8 mouse cellular contexts compared by ENCODE assay signal in the genomic region with DNA sequence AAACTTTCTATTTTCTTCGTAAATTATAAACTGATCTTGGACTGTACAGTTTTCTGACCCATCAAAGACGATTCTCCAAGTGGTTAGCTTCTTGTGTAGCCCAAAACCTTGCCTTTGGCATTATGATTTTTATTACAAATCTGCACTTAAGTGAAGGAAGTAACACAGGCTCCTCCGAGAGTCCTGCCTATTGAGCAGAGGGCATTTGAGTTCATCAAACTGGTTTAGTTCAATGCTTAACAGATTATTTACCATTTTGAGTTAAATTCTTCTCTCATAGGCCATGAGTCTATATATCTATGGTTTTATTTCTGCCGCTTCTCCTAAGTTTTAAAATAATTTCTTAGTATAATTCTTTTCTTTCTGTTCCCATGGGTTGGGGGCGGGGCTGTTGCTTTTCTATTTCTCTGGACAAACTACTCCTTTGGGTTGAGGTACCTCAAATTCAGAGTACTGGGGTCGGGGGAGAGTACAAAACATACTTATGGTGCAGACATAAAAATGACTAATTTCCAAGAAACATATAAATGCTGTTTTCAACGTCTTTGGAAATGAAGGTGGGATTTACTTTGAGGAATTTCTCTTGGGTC. TPM values are rescaled to one million over a fixed set of nuclear protein-coding genes. Genes with fewer than 3 reads are reported as not detected.
DNase-seq lines count a peak whose midpoint lies in the region; ATAC-seq and TF ChIP-seq lines count a peak whose summit lies in the region.

No protein-coding gene starts in this region.

- H3K79me2 ChIP-seq in myocyte (ENCODE audit: control insufficient read depth, insufficient read depth): no peaks in the 10 kb centered on the region

- no peak for ATAC-seq in neural tube, embryonic 11.5 days (ENCODE audit: insufficient read depth, low FRiP score, low TSS enrichment)
- ATAC-seq in heart, embryonic 14.5 days (ENCODE audit: insufficient number of reproducible peaks, insufficient read depth, low FRiP score, low read depth): no peak
- ATAC-seq in limb, embryonic 12.5 days (ENCODE audit: insufficient number of reproducible peaks, insufficient read depth, low FRiP score, low TSS enrichment, low read depth): no peak
- no peak for ATAC-seq in megakaryocyte-erythroid progenitor cell, adult 5-6 weeks (replicated peaks; ENCODE audit: low FRiP score, low TSS enrichment, poor library complexity, severe bottlenecking)

- no peak overlapping the region for H3ac ChIP-seq in myocyte (ENCODE audit: control insufficient read depth, insufficient read length)

- no peak for DNase-seq in neural tube, embryonic 11.5 days (ENCODE audit: low spot score)
- DNase-seq in neural tube, embryonic 10.5 days (ENCODE audit: extremely low spot score, low spot score): no peak
- DNase-seq in cerebellum, postnatal 25 days: peak; percentile 11 to 56
- DNase-seq in ovary, postnatal 36 days (ENCODE audit: low spot score): no peak

- H3K4me3 ChIP-seq in neural tube, embryonic 11.5 days (ENCODE audit: low read depth, low read length): peak overlapping the region; percentile 69
- H3K4me3 ChIP-seq in heart, embryonic 14.5 days (ENCODE audit: control insufficient read depth in 1 of 2, insufficient read depth in 1 of 2, low read depth in 1 of 2, low read length in 2 of 2): peak overlapping the region in 1 of 2 experiments; percentile 54; a peak in 3 of 4 replicates
- H3K4me3 ChIP-seq in limb, embryonic 12.5 days (replicated peaks): peak overlapping the region; percentile 68
- peak overlapping the region; percentile 87 for H3K4me3 ChIP-seq in myocyte

- peak overlapping the region; percentile 94 for H3K9ac ChIP-seq in neural tube, embryonic 11.5 days (ENCODE audit: low read length)
- peak overlapping the region; percentile 71 for H3K9ac ChIP-seq in heart, embryonic 14.5 days (ENCODE audit: low read length)
- H3K9ac ChIP-seq in limb, embryonic 12.5 days (replicated peaks): peak overlapping the region; percentile 93

- H3K4me2 ChIP-seq in neural tube, embryonic 11.5 days (ENCODE audit: low read depth): peak overlapping the region; percentile 98
- H3K4me2 ChIP-seq in heart, embryonic 14.5 days (ENCODE audit: low read length): peak overlapping the region; percentile 89
- peak overlapping the region; percentile 87 for H3K4me2 ChIP-seq in limb, embryonic 12.5 days
- peak overlapping the region; percentile 84 for H3K4me2 ChIP-seq in myocyte (ENCODE audit: low read depth)

- no peaks in the 10 kb centered on the region for H3K27me3 ChIP-seq in neural tube, embryonic 11.5 days (ENCODE audit: control insufficient read depth, insufficient read depth, low read length)
- H3K27me3 ChIP-seq in heart, embryonic 14.5 days (ENCODE audit: control insufficient read depth, insufficient read depth, low read length): no peaks in the 10 kb centered on the region
- H3K27me3 ChIP-seq in limb, embryonic 12.5 days: no peaks in the 10 kb centered on the region
- no peaks in the 10 kb centered on the region for H3K27me3 ChIP-seq in myocyte (ENCODE audit: control insufficient read depth, insufficient read depth, insufficient read length)

- 32% methylated on average over 7 of the region's 7 CpGs for WGBS in neural tube, embryonic 11.5 days
- 23% methylated on average over 7 of the region's 7 CpGs for WGBS in heart, embryonic 14.5 days
- WGBS in limb, embryonic 12.5 days: 27% methylated on average over 7 of the region's 7 CpGs

- H3K27ac ChIP-seq in neural tube, embryonic 11.5 days (ENCODE audit: low read depth, low read length): peak overlapping the region; percentile 96
- H3K27ac ChIP-seq in heart, embryonic 14.5 days (replicated peaks in 1 of 2; ENCODE audit: control insufficient read depth in 1 of 2, insufficient read depth in 1 of 2, low read depth in 2 of 2, low read length in 2 of 2): peak overlapping the region in 1 of 2 experiments; percentile 91; a peak in 2 of 4 replicates
- peak overlapping the region; percentile 99 for H3K27ac ChIP-seq in limb, embryonic 12.5 days

- no peaks in the 10 kb centered on the region for H3K4me1 ChIP-seq in neural tube, embryonic 11.5 days (ENCODE audit: control insufficient read depth, insufficient read depth, low read length)
- H3K4me1 ChIP-seq in heart, embryonic 14.5 days (ENCODE audit: control insufficient read depth in 2 of 2, insufficient read depth in 2 of 2, low read length in 2 of 2): peaks cover 2 to 11% of the 10 kb centered on the region in 2 experiments; a peak in 3 of 4 replicates
- peaks cover 10% of the 10 kb centered on the region for H3K4me1 ChIP-seq in limb, embryonic 12.5 days (replicated peaks)

- no peak for TF ChIP-seq POLR2A in myocyte (IDR thresholded peaks at IDR 0.05; ENCODE audit: insufficient read length, low read depth)

- H3K36me3 ChIP-seq in neural tube, embryonic 11.5 days (ENCODE audit: control insufficient read depth, insufficient read depth, low read length): no peaks in the 10 kb centered on the region
- H3K36me3 ChIP-seq in heart, embryonic 14.5 days (ENCODE audit: control insufficient read depth, insufficient read depth, low read length): no peaks in the 10 kb centered on the region
- no peaks in the 10 kb centered on the region for H3K36me3 ChIP-seq in limb, embryonic 12.5 days
- no peaks in the 10 kb centered on the region for H3K36me3 ChIP-seq in myocyte (ENCODE audit: control insufficient read depth, insufficient read depth)

- H3K9me3 ChIP-seq in neural tube, embryonic 11.5 days (ENCODE audit: control insufficient read depth, low read length): no peaks in the 10 kb centered on the region
- no peaks in the 10 kb centered on the region for H3K9me3 ChIP-seq in heart, embryonic 14.5 days (ENCODE audit: control insufficient read depth, low read length)
- H3K9me3 ChIP-seq in limb, embryonic 12.5 days: no peaks in the 10 kb centered on the region

TF ChIP-seq in myocyte, 11 proteins besides CTCF, POLR2A, EP300 and RAD21 (continues in another document):
- TF ChIP-seq USF1 (IDR thresholded peaks at IDR 0.05; ENCODE audit: low read depth): no peak
- TF ChIP-seq POLR2AphosphoS2 (IDR thresholded peaks at IDR 0.05; ENCODE audit: insufficient read length, low read depth): no peak
- no peak for TF ChIP-seq TCF12 (IDR thresholded peaks at IDR 0.05; ENCODE audit: insufficient read depth, poor library complexity, severe bottlenecking)
- TF ChIP-seq MYOG (IDR thresholded peaks at IDR 0.05; ENCODE audit: control insufficient read depth in 1 of 3, insufficient read depth in 1 of 3, insufficient read length in 2 of 3, low read depth in 2 of 3): no peak
- no peak for TF ChIP-seq SRF (IDR thresholded peaks at IDR 0.05; ENCODE audit: control insufficient read depth, insufficient read length, low read depth)
- no peak for TF ChIP-seq REST (IDR thresholded peaks at IDR 0.05; ENCODE audit: insufficient read depth, insufficient read length)
- no peak for TF ChIP-seq MAX (IDR thresholded peaks at IDR 0.05; ENCODE audit: low read depth)
- no peak for TF ChIP-seq MYOD1 (IDR thresholded peaks at IDR 0.05; ENCODE audit: control insufficient read depth in 1 of 3, insufficient read length in 2 of 3, low read depth in 2 of 3)
- no peak for TF ChIP-seq E2F4 (IDR thresholded peaks at IDR 0.05; ENCODE audit: insufficient read depth)
- TF ChIP-seq CEBPB (IDR thresholded peaks at IDR 0.05; ENCODE audit: insufficient read depth, poor library complexity, severe bottlenecking): no peak

RNA-seq across cellular contexts. Expression of a gene that starts 0.6 kb away (rescaled TPM):
- polyA plus RNA-seq in neural tube, embryonic 11.5 days (2014; fragmentation: Nextera tagmentation; extraction: Ambion mirVana): 16.3 and 18.2 TPM in 2 replicates
- polyA plus RNA-seq in heart, embryonic 14.5 days (2014; fragmentation: Nextera tagmentation; extraction: Ambion mirVana): 8.7 and 10.0 TPM in 2 replicates
- polyA plus RNA-seq in limb, embryonic 12.5 days (2016; fragmentation: Nextera tagmentation; extraction: Ambion mirVana): 24.6 and 30.8 TPM in 2 replicates
- polyA plus RNA-seq in myocyte (2012; fragmentation: generic; extraction: Trizol): 4.7 TPM
- 289 and 399 TPM in 2 replicates for total RNA-seq in megakaryocyte-erythroid progenitor cell, adult 5-6 weeks (2014; fragmentation: Nextera tagmentation)
- total RNA-seq in megakaryocyte-erythroid progenitor cell, adult 5-6 weeks (2017): 199 and 265 TPM in 2 replicates

RNA-seq across cellular contexts. Expression of a gene that starts 2.0 kb away (rescaled TPM):
- 1.7 and 1.8 TPM in 2 replicates for polyA plus RNA-seq in neural tube, embryonic 11.5 days (2014; fragmentation: Nextera tagmentation; extraction: Ambion mirVana)
- 1.3 and 1.8 TPM in 2 replicates for polyA plus RNA-seq in heart, embryonic 14.5 days (2014; fragmentation: Nextera tagmentation; extraction: Ambion mirVana)
- 2.2 and 3.7 TPM in 2 replicates for polyA plus RNA-seq in limb, embryonic 12.5 days (2016; fragmentation: Nextera tagmentation; extraction: Ambion mirVana)
- 4.3 TPM for polyA plus RNA-seq in myocyte (2012; fragmentation: generic; extraction: Trizol)
- 26.9 and 37.8 TPM in 2 replicates for total RNA-seq in megakaryocyte-erythroid progenitor cell, adult 5-6 weeks (2014; fragmentation: Nextera tagmentation)
- 47.9 and 73.4 TPM in 2 replicates for total RNA-seq in megakaryocyte-erythroid progenitor cell, adult 5-6 weeks (2017)

RNA-seq across cellular contexts. Expression of a gene that starts 41.6 kb away (rescaled TPM):
- polyA plus RNA-seq in neural tube, embryonic 11.5 days (2014; fragmentation: Nextera tagmentation; extraction: Ambion mirVana): 89.4 and 91.9 TPM in 2 replicates
- polyA plus RNA-seq in heart, embryonic 14.5 days (2014; fragmentation: Nextera tagmentation; extraction: Ambion mirVana): 38.6 and 49.0 TPM in 2 replicates
- 139 and 158 TPM in 2 replicates for polyA plus RNA-seq in limb, embryonic 12.5 days (2016; fragmentation: Nextera tagmentation; extraction: Ambion mirVana)
- polyA plus RNA-seq in myocyte (2012; fragmentation: generic; extraction: Trizol): 1.8 TPM
- total RNA-seq in megakaryocyte-erythroid progenitor cell, adult 5-6 weeks (2014; fragmentation: Nextera tagmentation): 470 and 507 TPM in 2 replicates
- total RNA-seq in megakaryocyte-erythroid progenitor cell, adult 5-6 weeks (2017): 756 and 1,171 TPM in 2 replicates

RNA-seq across cellular contexts. Expression of a gene that starts 47.4 kb away (rescaled TPM):
- polyA plus RNA-seq in neural tube, embryonic 11.5 days (2014; fragmentation: Nextera tagmentation; extraction: Ambion mirVana): 8.1 and 10.4 TPM in 2 replicates
- 2.2 and 3.7 TPM in 2 replicates for polyA plus RNA-seq in heart, embryonic 14.5 days (2014; fragmentation: Nextera tagmentation; extraction: Ambion mirVana)
- 9.5 and 11.3 TPM in 2 replicates for polyA plus RNA-seq in limb, embryonic 12.5 days (2016; fragmentation: Nextera tagmentation; extraction: Ambion mirVana)
- 2.5 TPM for polyA plus RNA-seq in myocyte (2012; fragmentation: generic; extraction: Trizol)
- total RNA-seq in megakaryocyte-erythroid progenitor cell, adult 5-6 weeks (2014; fragmentation: Nextera tagmentation): 123 and 185 TPM in 2 replicates
- total RNA-seq in megakaryocyte-erythroid progenitor cell, adult 5-6 weeks (2017): 84.0 and 189 TPM in 2 replicates

RNA-seq across cellular contexts. Expression of a gene that starts 48.8 kb away (rescaled TPM):
- polyA plus RNA-seq in neural tube, embryonic 11.5 days (2014; fragmentation: Nextera tagmentation; extraction: Ambion mirVana): 0.90 and 4.0 TPM in 2 replicates
- polyA plus RNA-seq in heart, embryonic 14.5 days (2014; fragmentation: Nextera tagmentation; extraction: Ambion mirVana): 0.44 and 0.53 TPM in 2 replicates
- 1.9 and 2.7 TPM in 2 replicates for polyA plus RNA-seq in limb, embryonic 12.5 days (2016; fragmentation: Nextera tagmentation; extraction: Ambion mirVana)
- 1.6 TPM for polyA plus RNA-seq in myocyte (2012; fragmentation: generic; extraction: Trizol)
- 1.4 and 11.1 TPM in 2 replicates for total RNA-seq in megakaryocyte-erythroid progenitor cell, adult 5-6 weeks (2014; fragmentation: Nextera tagmentation)
- 1,263 and 1,317 TPM in 2 replicates for total RNA-seq in megakaryocyte-erythroid progenitor cell, adult 5-6 weeks (2017)

Comparison
In these comparisons a context has a peak if more than half of its experiments do, and no peak if none do; other contexts are left out.
1. DNase-seq: peak in cerebellum, postnatal 25 days (2 of 2); none in neural tube, embryonic 11.5 days (single experiment), neural tube, embryonic 10.5 days (single experiment) and ovary, postnatal 36 days (single experiment).
2. RNA of a gene that starts 41.6 kb away (polyA plus RNA-seq): 139 to 158 TPM in limb, embryonic 12.5 days, 89.4 to 91.9 TPM in neural tube, embryonic 11.5 days and 38.6 to 49.0 TPM in heart, embryonic 14.5 days; 1.8 TPM in myocyte (single experiment); every median in the first group is over 10 times any median in the second.
3. Peak in every context shown above with its lines, with median percentiles within 50 percentile points of each other: H3K4me2 ChIP-seq and H3K9ac ChIP-seq.